Mouse (Mus musculus): ENCODE data around the gene Rab6b. TPM values are rescaled to one million over a fixed set of nuclear protein-coding genes. Genes with fewer than 3 reads are reported as not detected.

Gene Rab6b
- polyA plus RNA-seq, 1 experiment = 11.4 TPM

- Histone ChIP-seq H3K4me1 (ENCODE audit: control insufficient read depth, insufficient read depth, low read length) (no peaks in the 10 kb centered on the region), H3K27ac (ENCODE audit: insufficient read depth, low read depth, low read length) (no peak overlapping the region), H3K4me3 (ENCODE audit: insufficient read depth, low read length) (no peak overlapping the region)
- TF ChIP-seq CTCF (IDR thresholded peaks at IDR 0.05; ENCODE audit: low read depth, low read length) (no peak), POLR2A (IDR thresholded peaks at IDR 0.05; ENCODE audit: borderline replicate concordance, low read depth, low read length) (no peak)
Measured at GRCm38 (mm10) chr9:103212654-103213420, 101.2 kb downstream of the Rab6b start.

DNA sequence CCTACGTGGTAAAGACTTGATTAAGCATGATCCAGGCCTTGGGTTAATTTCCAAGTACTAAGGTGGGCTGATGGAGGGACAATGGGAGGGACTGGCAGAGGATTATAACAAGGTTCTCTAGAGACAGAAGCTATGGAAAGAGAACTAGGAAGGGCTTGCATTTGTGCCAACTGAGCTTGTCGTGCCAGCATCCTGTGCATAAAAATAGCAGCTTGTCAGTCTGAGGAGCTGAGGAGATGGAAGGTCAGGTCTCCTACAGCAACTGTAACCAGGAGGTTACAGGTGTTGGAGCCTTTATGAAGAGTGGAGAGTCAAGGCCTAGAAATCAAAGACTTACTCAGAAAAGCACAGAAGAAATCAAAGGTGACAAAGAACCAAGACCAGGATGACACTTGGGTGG is 102.0 kb downstream of the Rab6b start:
- Histone ChIP-seq H3K4me3 (ENCODE audit: insufficient read depth, low read length) (no peak overlapping the region), H3K4me1 (ENCODE audit: control insufficient read depth, insufficient read depth, low read length) (no peaks in the 10 kb centered on the region), H3K27ac (ENCODE audit: insufficient read depth, low read depth, low read length) (no peak overlapping the region)
- TF ChIP-seq POLR2A (IDR thresholded peaks at IDR 0.05; ENCODE audit: borderline replicate concordance, low read depth, low read length) = no peak
- no peak for TF ChIP-seq CTCF (IDR thresholded peaks at IDR 0.05; ENCODE audit: low read depth, low read length)

DNA sequence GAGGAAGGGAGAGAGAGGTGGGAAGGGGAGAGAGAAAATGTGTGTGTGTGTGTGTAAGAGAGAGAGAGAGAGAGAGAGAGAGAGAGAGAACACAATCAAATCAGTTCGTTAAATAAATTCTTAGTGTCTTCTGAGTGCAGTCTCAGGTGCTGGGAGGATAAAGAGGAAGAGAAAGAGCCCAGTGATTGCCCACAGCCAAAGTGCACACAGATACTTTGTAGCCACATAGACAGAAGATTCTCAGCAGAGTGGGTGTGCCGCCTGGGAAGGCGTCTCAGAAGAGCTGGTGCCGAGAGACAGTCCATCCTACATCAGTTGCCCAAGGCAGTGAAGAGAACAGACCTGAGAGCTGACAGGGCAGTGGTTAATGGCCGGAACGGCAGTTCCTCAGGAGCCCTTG is 102.7 kb downstream of the Rab6b start:
- Histone ChIP-seq H3K4me3 (ENCODE audit: insufficient read depth, low read length) (no peak overlapping the region), H3K4me1 (ENCODE audit: control insufficient read depth, insufficient read depth, low read length) (no peaks in the 10 kb centered on the region), H3K27ac (ENCODE audit: insufficient read depth, low read depth, low read length) (no peak overlapping the region)
- TF ChIP-seq POLR2A (IDR thresholded peaks at IDR 0.05; ENCODE audit: borderline replicate concordance, low read depth, low read length) (no peak), CTCF (IDR thresholded peaks at IDR 0.05; ENCODE audit: low read depth, low read length) (no peak)

GRCm38 (mm10) chr9:103224721-103225120 is 113.1 kb downstream of the Rab6b start:
- Histone ChIP-seq H3K4me1 (ENCODE audit: control insufficient read depth, insufficient read depth, low read length) (peaks cover 9% of the 10 kb centered on the region), H3K27ac (ENCODE audit: insufficient read depth, low read depth, low read length) (no peak overlapping the region), H3K4me3 (ENCODE audit: insufficient read depth, low read length) (no peak overlapping the region)
- TF ChIP-seq POLR2A (IDR thresholded peaks at IDR 0.05; ENCODE audit: borderline replicate concordance, low read depth, low read length) = no peak
- no peak for TF ChIP-seq CTCF (IDR thresholded peaks at IDR 0.05; ENCODE audit: low read depth, low read length)

- Histone ChIP-seq H3K4me3 (ENCODE audit: insufficient read depth, low read length) (no peak overlapping the region), H3K4me1 (ENCODE audit: control insufficient read depth, insufficient read depth, low read length) (peaks cover 10% of the 10 kb centered on the region), H3K27ac (ENCODE audit: insufficient read depth, low read depth, low read length) (no peak overlapping the region)
- TF ChIP-seq POLR2A (IDR thresholded peaks at IDR 0.05; ENCODE audit: borderline replicate concordance, low read depth, low read length) = no peak
- TF ChIP-seq CTCF (IDR thresholded peaks at IDR 0.05; ENCODE audit: low read depth, low read length) = peak; percentile 57; the same call in 1 of the 2 replicates
Measured at GRCm38 (mm10) chr9:103225464-103225863, 113.9 kb downstream of the Rab6b start.

DNA sequence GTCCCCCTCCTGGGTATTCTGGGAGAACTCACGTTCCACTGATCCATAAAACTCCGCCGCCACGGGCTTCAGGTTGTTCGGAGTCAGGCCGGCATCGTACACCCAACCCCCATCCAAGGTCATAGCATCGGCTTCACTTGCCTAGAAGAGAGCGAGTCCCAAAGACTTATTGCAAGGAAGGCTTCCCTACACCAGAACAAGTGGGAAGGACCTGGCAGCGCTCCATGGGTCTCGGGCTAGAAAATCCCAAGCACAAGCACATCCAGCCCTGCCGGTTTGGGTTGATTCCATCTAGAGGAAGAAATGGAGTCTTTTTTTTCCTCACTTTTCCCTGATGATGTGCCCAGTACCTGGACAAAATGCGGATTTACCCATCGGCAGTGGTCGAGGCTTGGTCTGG is 115.2 kb downstream of the Rab6b start:
- Histone ChIP-seq H3K27ac (ENCODE audit: insufficient read depth, low read depth, low read length) (no peak overlapping the region), H3K4me1 (ENCODE audit: control insufficient read depth, insufficient read depth, low read length) (peaks cover 19% of the 10 kb centered on the region), H3K4me3 (ENCODE audit: insufficient read depth, low read length) (no peak overlapping the region)
- no peak for TF ChIP-seq POLR2A (IDR thresholded peaks at IDR 0.05; ENCODE audit: borderline replicate concordance, low read depth, low read length)
- TF ChIP-seq CTCF (IDR thresholded peaks at IDR 0.05; ENCODE audit: low read depth, low read length) = no peak

GRCm38 (mm10) chr9:103227760-103228159 is 116.2 kb downstream of the Rab6b start:
- no peak for TF ChIP-seq CTCF (IDR thresholded peaks at IDR 0.05; ENCODE audit: low read depth, low read length)
- TF ChIP-seq POLR2A (IDR thresholded peaks at IDR 0.05; ENCODE audit: borderline replicate concordance, low read depth, low read length) = no peak
- no peak overlapping the region for H3K4me3 ChIP-seq (ENCODE audit: insufficient read depth, low read length)
- no peak overlapping the region for H3K27ac ChIP-seq (ENCODE audit: insufficient read depth, low read depth, low read length)
- peaks cover 29% of the 10 kb centered on the region for H3K4me1 ChIP-seq (ENCODE audit: control insufficient read depth, insufficient read depth, low read length)

DNA sequence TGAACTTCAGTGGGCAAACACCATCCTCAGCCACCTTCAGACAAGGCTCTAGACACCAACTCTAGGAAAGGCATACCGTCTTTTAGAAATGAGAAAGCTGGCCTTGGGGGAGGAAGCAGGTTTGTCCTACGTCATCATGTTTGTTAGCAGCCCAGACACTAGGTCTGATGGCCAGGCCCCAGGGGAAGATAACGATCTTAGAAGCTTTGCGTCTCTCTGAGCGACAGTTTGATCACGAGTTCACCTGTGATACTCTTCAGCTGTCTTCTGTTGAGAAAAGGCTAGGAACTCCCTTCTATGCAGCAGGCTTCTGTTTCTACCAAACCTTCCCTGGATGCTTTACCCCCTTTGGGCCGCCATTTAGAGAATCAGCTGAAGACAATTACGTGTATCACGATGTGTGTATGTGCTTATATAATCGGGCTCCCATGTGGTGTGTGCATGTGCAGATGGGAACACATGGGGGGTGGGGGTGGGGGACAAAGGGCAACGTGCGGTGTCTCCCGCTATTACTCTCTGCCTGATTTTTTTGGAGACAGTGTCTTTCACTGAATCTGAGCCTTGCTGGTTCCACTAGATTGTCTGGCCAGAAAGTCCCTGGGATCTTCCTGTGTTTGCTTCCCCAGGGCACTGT is 116.9 kb downstream of the Rab6b start:
- TF ChIP-seq POLR2A (IDR thresholded peaks at IDR 0.05; ENCODE audit: borderline replicate concordance, low read depth, low read length) (no peak), CTCF (IDR thresholded peaks at IDR 0.05; ENCODE audit: low read depth, low read length) (no peak)
- Histone ChIP-seq H3K4me3 (ENCODE audit: insufficient read depth, low read length) (no peak overlapping the region), H3K27ac (ENCODE audit: insufficient read depth, low read depth, low read length) (no peak overlapping the region), H3K4me1 (ENCODE audit: control insufficient read depth, insufficient read depth, low read length) (peaks cover 36% of the 10 kb centered on the region)

- H3K27ac ChIP-seq (ENCODE audit: insufficient read depth, low read depth, low read length) = peak overlapping the region; percentile 95
- H3K4me1 ChIP-seq (ENCODE audit: control insufficient read depth, insufficient read depth, low read length) = peaks cover 44% of the 10 kb centered on the region
- H3K4me3 ChIP-seq (ENCODE audit: insufficient read depth, low read length) = peak overlapping the region; percentile 72
- TF ChIP-seq POLR2A (IDR thresholded peaks at IDR 0.05; ENCODE audit: borderline replicate concordance, low read depth, low read length) = no peak
- no peak for TF ChIP-seq CTCF (IDR thresholded peaks at IDR 0.05; ENCODE audit: low read depth, low read length)
Measured at GRCm38 (mm10) chr9:103229037-103229867, 117.7 kb downstream of the Rab6b start.
